ENCODE assay signal across 17 mouse cellular contexts in genomic region chr9:44699730-44700129, GRCm38 (mm10). TPM values are rescaled to one million over a fixed set of nuclear protein-coding genes. Genes with fewer than 3 reads are reported as not detected.
"Had no signal": no experiment of that assay in that cellular context is flagged by ENCODE, and none has a peak within 500 bp of the region (broad histone marks: within the 10 kb centered on the region; RNA-seq: fewer than 3 reads in every experiment).

No protein-coding gene starts in this region.

- ATAC-seq: intestine, postnatal 0 days; midbrain, embryonic 16.5 days had no signal

- H3K9ac ChIP-seq: limb, embryonic 12.5 days; liver, embryonic 14.5 days; midbrain, embryonic 12.5 days; neural tube, embryonic 13.5 days had no signal

- H3K27ac ChIP-seq: limb, embryonic 12.5 days; liver, embryonic 14.5 days; midbrain, embryonic 12.5 days; neural tube, embryonic 13.5 days had no signal

- H3K9me3 ChIP-seq: limb, embryonic 12.5 days; midbrain, embryonic 12.5 days; neural tube, embryonic 13.5 days had no signal

- H3K27me3 ChIP-seq: limb, embryonic 12.5 days; midbrain, embryonic 12.5 days; neural tube, embryonic 13.5 days had no signal

- H3K4me2 ChIP-seq: limb, embryonic 12.5 days; midbrain, embryonic 12.5 days; neural tube, embryonic 13.5 days had no signal

- H3K4me3 ChIP-seq: limb, embryonic 12.5 days; midbrain, embryonic 12.5 days; neural tube, embryonic 13.5 days had no signal

- H3K4me1 ChIP-seq: limb, embryonic 12.5 days; midbrain, embryonic 12.5 days; neural tube, embryonic 13.5 days had no signal

- DNase-seq: layer of hippocampus, adult 9-11 months; lung, adult 18-20 months; retina, postnatal 1 day; right cerebral cortex, postnatal 4 days; spleen, adult 18-20 months; thymus, adult 18-20 months; thymus, postnatal 14 days had no signal

RNA-seq across cellular contexts. Expression of gene Treh, which starts 26.7 kb away (rescaled TPM):
- total RNA-seq: layer of hippocampus, adult 18-20 months; megakaryocyte-erythroid progenitor cell, adult 5-6 weeks had no signal
- polyA plus RNA-seq: limb, embryonic 12.5 days; liver, embryonic 14.5 days; lung, embryonic 16.5 days; midbrain, embryonic 12.5 days; midbrain, embryonic 16.5 days; neural tube, embryonic 13.5 days; stomach, embryonic 14.5 days had no signal
